Mouse (Mus musculus) adrenal gland (tissue): Measurements from ENCODE around the gene Tdpoz3.
"Not testable (repeated sequence)": the region's sequence is repeated elsewhere in the genome, so short reads cannot be mapped to it uniquely, and the experiment has no call there.

Experiments
- intact Hi-C: fragments of 180-260 bp; cut with DNase I; formaldehyde crosslinking; loops from one replicate; pipeline ENCODE4 v1.15.1; 2025
- long read RNA-seq, 2 experiments: library from polyadenylated mRNA; unstranded; transcript quantifications; one replicate each; pipeline ENCODE4 v2.0.0; 2020; ENCODE audit warnings: borderline replicate concordance in 1 of 2; ENCODE audit not compliant: insufficient replicate concordance in 1 of 2

Tdpoz3 gene
- long read RNA-seq, experiment 1: 0 reads
- long read RNA-seq, experiment 2: 0 reads

DNA sequence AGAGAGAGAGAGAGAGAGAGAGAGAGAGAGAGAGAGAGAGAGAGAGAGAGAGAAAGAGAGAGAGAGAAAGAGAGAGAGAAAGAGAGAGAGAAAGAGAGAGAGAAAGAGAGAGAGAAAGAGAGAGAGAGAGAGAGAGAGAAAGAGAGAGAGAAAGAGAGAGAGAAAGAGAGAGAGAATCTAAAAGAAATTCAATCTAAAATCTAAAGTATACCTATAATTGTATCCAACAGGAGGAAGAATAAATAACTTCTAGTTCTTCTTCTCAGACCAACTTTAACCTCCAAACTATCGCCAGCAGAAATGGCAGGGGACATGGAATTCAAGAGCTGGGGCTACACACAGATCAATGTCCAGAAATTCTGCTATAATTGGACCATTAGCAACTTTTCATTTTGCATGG is at the start of gene Tdpoz3:
Gene Tdpoz3 (plus strand): TSS at position 301 of the 400 bp plus-strand sequence.
- intact Hi-C loops: not testable (repeated sequence)

DNA sequence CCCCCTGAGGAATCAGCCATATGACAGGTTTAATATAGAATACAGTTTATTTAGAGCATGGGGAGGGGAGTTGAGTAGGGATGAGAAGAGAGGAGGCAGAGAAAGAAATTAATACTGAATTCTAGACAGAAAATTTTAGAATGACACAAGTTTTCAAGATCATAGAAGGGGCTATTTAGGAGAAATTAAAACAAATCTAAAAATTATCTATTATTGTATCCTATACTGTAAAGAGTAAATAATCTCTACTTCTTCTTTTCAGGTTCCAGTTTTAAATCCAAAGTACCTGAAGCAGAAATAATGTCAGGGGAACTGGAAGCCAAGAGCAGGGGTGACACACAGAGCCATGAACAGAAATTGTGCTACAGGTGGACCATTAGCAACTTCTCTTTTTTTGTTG is 29.7 kb upstream of the Tdpoz3 start, which contains the start of gene Tdpoz4:
Gene Tdpoz4 (plus strand): TSS at position 301 of the 400 bp plus-strand sequence.
- intact Hi-C loops: not testable (repeated sequence)

DNA sequence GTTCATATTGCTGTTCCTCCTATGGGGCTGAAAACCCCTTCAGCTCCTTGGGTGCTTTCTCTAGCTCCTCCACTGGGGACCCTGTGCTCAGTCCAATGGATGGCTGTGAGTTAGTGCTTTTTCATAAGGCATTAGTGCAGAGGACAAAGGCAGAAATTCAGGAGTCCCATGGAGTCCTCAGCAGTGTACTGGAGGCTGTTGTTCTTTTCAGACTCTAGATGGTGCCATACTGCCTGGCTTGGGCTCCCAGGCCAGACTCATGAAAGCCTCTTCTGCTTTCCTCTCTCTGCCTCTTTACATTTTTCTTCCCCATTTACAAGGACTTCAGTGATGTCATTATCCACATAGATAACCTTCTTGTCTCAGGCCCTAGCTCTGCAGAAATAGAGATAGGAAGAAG is 12.5 kb upstream of the Tdpoz3 start:
- intact Hi-C loops: loop anchor here (5.0 kb wide), 1 partner anchor 201 kb away; no protein-coding TSS in a partner anchor

DNA sequence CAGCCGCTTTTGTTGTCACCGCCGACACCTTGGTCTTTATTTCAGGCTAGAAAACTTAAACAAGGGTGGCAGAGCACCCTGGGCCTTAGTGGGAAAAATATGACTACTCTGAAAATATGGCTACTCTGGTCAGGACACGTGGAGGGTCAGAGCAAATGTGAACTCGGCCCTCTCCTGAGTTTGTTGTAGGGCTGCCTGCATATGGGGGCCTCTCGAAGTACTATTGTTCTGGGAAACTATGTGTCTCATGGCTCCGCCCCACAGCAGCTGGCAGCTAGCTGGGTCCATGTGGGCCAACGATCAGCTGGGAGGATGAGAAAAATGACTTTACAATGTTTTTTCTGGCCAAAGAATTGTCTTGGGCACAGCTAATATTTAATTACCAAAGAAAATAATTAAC is 33.1 kb downstream of the Tdpoz3 start:
- intact Hi-C loops: not testable (repeated sequence)

DNA sequence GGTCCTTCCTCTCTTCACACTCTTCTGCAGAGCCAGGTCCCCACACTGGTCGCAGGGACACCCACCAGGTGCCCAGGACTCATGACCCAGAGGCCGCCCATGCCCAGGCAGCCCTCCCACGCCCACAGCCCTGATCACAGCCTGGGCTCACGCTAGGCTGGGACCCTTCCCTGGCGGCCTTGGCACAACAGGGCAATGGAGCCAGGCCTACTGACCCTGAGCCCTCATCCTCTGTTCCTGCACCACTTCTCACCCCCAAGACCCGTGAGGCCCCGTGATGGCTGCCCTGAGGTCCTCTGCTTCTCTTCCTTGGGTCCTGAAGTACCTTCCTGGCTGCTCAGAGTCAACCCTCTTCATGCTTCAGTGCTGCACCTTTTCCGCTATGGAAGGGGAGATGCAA is 44.8 kb downstream of the Tdpoz3 start:
- intact Hi-C loops: not testable (repeated sequence)
